Mouse (Mus musculus) C2C12 (cell line): ENCODE measurements around the gene Gm2001.
"Not testable (repeated sequence)": the region's sequence is repeated elsewhere in the genome, so short reads cannot be mapped to it uniquely, and the experiment has no call there.

Source experiments
- CEBPB ChIP-seq: IDR thresholded peaks from one replicate; pipeline ENCODE4 v1.6.1; 2011; ENCODE audit warnings: low read depth, mild to moderate bottlenecking, control low read depth, moderate library complexity
- CTCF ChIP-seq: IDR thresholded peaks from one replicate; pipeline ENCODE4 v1.5.1; 2011; ENCODE audit not compliant: control insufficient read depth, insufficient read depth, insufficient read length
- FOSL1 ChIP-seq: IDR thresholded peaks from one replicate; pipeline ENCODE4 v1.8.0; 2011; ENCODE audit warnings: mild to moderate bottlenecking, low read length; ENCODE audit not compliant: poor library complexity, insufficient read depth, severe bottlenecking
- MAX ChIP-seq: IDR thresholded peaks from one replicate; pipeline ENCODE4 v1.6.1; 2011; ENCODE audit warnings: mild to moderate bottlenecking, control low read depth
- MYOD1 ChIP-seq: IDR thresholded peaks from one replicate; pipeline ENCODE4 v1.6.1; 2011; ENCODE audit warnings: low read depth; ENCODE audit not compliant: control insufficient read depth, insufficient read length
- MYOG ChIP-seq: IDR thresholded peaks from one replicate; pipeline ENCODE4 v1.6.1; 2011; ENCODE audit not compliant: control insufficient read depth, insufficient read length; ENCODE audit errors: extremely low read depth
- USF1 ChIP-seq: IDR thresholded peaks from one replicate; pipeline ENCODE4 v1.6.1; 2011; ENCODE audit warnings: low read depth, mild to moderate bottlenecking, control low read depth, moderate library complexity

DNA sequence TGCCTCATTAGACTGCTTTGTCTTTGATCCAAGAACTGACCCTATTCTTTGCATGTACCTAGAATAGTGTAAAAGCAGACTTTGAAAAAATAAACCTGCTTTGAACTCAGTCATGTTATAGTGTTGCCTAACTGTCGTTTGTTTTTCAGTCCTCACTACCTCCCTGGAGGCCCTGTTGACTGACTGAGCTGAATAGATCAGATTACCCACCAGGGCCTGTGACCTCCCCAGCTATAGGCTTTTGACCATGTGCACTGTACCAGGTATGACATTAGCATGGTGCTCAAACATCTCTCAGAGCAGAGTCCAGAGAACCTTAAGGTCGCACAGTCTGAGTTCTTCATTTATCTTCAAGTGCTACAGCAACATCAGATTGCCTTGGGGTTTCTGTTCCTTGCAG is 8.5 kb upstream of the Gm2001 start:
- not testable (repeated sequence) for TF ChIP-seq MYOG, CTCF, USF1, MAX, MYOD1, CEBPB, FOSL1
